Mouse (Mus musculus): ENCODE measurements around the gene Lax1.

The Lax1 gene

GRCm38 (mm10) chr1:133689897-133690296 lies at the start of gene Lax1:
TSS of gene Lax1 (minus strand) at chr1:133690108.
- peak; percentile 84 for DNase-seq (ENCODE audit: low read depth)

DNA sequence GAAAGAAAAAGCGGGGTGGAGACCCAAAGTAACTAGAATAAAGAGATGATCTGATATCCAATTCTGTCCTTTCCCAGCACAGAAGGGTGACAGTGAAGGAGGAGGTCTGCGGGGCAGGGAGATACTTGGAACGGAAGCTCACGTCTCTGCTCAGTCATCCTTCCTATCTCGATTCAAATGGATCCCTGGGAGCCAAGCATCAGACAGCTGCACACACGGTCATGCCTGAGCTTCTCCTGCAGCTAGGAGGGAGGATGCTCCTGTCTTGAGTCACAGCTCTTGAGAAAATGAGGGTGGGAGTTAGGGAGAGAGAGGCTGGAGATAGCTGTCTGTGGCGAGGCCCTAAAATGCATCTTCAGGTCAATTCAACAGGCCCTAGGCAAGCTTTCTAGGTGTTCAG lies 46.8 kb upstream of the Lax1 start:
- DNase-seq (ENCODE audit: low read depth): no peak

DNA sequence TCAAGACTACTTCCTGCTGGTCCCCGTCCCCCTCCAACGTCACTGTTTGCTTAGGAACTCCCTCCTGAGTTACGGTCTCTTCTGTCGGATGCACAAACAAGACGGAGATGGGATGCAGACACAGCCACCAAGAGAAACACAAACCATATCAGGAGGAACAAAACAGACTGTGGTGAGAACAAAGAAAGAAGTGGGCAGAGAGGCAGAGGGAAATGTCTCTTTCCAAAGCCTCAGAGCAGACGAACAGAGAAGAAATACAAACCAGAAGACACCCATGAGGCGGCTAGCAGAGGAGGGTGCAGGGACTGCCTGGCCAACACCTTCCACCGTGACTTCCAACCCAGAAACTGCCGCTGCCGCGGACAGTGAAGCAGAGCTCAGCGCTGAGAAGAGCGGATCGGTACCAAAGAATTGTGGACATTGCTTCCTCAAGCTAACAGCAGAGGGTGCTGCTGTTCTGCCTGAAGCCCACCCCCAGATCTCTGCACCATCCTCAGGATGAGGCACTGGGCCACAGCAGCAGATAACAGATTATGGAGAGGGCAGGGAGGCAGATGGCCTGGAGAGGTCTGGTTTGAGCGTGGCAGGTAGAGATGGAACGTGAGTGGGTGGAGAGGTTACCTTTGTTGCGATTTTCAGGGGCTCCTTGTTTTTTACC lies 46.2 kb upstream of the Lax1 start:
- peak; percentile 52 for DNase-seq (ENCODE audit: low read depth)

DNA sequence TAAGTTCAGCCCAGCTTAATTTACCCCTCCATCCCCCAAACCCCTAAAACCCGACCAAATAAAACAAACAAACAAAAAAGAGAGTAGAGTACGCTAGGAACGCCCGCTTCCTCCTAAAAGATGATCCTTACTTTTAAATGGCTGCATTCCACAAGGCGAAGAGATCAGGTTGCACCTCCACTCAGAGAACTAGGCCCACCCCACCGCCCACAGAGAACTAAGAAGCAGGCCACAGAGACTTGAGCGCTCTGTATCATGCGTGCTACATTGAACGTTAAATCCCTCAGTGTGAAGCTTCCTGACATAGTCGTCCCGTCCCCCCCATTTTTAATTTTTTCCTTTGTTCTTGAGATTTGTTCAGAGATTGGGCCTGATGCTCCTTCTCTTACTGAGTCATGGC lies 42.9 kb upstream of the Lax1 start:
- DNase-seq (ENCODE audit: low read depth): no peak

DNA sequence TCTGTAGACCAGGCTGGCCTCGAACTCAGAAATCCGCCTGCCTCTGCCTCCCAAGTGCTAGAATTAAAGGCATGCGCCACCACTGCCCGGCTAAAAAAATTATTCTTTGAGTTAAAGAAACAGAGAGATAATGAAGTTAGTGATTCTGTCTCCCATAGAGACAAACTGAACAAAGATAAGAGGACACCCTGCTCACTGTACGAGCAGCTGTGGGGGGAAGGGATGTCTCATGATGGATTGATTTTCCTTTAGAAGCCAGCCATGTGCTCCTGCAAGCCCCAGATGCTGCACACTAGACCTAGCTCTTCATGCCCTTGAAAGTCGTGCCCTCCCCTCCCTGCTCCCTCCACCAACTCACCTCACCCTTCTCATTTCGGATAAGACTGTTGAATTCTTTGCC lies 38.4 kb upstream of the Lax1 start:
- DNase-seq (ENCODE audit: low read depth): no peak

- no peak for DNase-seq (ENCODE audit: low read depth)
Observed at GRCm38 (mm10) chr1:133720342-133720741, 30.4 kb upstream of the Lax1 start.

DNA sequence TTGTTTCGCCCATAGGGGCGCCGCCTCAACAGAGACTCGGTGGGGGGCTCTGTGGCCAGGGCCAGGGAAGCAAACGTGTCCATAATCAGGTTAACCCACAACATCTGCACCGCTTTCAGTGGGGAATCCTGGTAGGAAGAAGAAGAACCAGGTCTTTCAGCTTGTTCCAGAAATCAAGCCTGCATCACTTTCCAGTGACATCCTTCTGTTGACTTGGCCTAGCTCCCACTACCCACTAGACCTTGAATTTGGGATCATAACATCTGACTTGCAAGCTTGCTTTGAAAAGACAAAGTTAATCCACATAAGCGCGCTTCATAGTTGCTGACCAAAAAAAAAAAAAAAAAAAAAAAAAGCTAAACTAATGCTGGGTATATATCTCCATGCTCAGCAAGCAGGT lies 28.9 kb upstream of the Lax1 start:
- no peak for DNase-seq (ENCODE audit: low read depth)

GRCm38 (mm10) chr1:133718296-133718695 lies 28.4 kb upstream of the Lax1 start:
- DNase-seq (ENCODE audit: low read depth): no peak

GRCm38 (mm10) chr1:133716464-133716863 lies 26.6 kb upstream of the Lax1 start:
- DNase-seq (ENCODE audit: low read depth): peak; percentile 81

GRCm38 (mm10) chr1:133715191-133715590 lies 25.3 kb upstream of the Lax1 start:
- no peak for DNase-seq (ENCODE audit: low read depth)

DNA sequence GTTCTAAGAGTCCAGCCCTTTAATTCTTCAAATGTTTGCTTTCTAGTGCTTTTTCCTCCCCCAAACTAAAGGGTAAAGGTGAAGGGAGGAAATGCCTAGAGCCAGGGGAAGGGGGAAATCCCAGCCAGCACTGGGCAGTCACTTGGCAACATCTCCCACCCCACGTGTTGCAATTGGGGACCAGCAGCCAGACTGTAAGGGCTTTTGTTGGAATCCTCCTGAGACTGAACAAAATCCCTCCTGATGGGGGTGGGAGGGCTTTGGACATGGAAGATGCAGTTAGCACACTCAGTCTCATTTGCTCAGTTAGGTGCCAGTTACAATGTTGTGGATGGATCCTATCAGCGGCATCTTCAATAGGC lies 23.1 kb upstream of the Lax1 start:
- no peak for DNase-seq (ENCODE audit: low read depth)

DNA sequence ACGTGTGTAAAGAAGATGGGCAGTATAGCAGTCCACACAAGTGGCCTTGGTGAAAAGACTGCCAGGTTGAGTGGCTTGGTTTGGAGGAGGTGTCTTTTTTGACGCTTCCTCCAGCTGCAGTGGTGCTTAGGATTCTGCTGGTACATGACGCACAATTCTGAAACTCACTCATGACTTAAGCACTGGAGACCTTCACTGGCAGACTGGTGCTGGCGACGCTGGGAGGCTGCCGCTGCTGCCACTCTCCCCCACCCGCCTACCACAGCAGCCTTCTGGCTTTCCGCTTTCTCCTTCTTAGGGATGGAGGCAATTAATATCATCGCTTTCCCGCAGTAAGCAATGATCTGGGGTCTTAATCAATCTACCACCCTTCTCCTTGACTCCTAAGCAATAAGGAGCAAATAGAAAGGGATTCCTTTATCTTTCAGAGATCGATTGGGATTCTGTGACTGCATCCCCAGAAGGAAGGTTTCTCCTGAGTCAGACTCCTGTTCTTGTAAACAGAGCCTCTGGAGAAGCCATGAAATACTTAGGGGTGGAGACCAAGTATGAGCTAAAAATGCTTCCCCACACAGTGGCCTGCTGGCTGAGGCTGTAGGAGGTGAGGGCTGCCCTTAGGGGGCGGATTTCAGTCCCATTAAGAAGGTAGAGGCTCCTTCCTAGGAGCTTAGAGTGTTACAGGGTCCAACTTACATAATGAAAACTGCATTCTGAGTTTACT lies 22.5 kb upstream of the Lax1 start:
- DNase-seq (ENCODE audit: low read depth): no peak

- peak; percentile 75 for DNase-seq (ENCODE audit: low read depth)
Observed at GRCm38 (mm10) chr1:133711376-133711775, 21.5 kb upstream of the Lax1 start.

DNA sequence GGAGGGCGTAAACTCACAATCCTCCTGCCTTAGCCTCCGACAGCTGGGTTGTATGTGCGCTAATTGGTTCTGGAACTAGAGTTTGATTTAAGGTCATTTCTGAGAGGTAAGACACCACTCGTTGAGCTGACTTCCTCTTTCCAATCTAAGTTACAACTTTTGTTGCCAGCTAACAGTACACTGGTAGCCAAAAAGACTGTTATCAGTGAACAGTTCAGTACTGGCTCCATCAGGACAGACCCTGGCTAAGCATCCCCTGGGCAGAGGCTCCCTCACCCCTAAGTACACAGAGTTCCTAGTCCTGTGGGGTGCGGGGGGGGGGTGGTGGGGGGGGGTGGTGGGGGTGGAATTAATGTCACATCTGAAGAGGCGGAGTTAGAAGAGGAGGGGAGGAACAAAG lies 21.0 kb upstream of the Lax1 start:
- peak; percentile 52 for DNase-seq (ENCODE audit: low read depth)

- DNase-seq (ENCODE audit: low read depth): no peak
Observed at GRCm38 (mm10) chr1:133709292-133709691, 19.4 kb upstream of the Lax1 start.

- DNase-seq (ENCODE audit: low read depth): peak; percentile 51
Observed at GRCm38 (mm10) chr1:133701824-133702223, 11.9 kb upstream of the Lax1 start.

DNA sequence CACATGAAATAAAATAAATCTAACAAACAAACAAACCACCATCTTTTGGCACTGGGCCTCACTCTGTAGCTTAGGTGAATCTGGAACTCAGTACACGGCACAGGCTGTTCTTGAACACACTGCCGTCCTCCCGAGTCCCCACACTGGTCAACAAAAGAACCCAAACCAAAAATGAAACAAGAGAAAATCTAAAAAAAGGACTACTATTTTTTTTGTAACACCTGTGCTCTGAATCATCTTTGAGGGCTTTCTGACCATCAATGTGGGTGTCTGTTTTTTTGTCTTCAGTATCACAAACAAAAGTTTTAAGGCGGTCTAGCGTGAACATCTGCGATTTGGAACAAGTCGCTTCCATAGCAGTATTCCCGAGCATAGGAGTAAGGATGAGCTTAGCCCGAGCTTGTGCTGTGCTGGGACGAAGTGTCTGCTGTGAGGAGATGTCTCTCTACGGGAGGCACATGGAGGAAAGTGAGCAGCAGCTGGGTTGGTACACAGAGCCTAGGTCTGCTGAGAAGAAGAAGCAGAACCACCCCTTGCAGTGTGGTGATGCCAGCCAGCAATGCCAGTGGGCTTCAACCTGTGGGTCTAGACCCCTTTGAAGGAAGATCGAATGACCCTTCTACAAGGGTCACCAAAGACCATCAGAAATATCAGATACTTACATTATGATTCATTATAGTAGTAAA lies 8.2 kb upstream of the Lax1 start:
- DNase-seq (ENCODE audit: low read depth): no peak

DNA sequence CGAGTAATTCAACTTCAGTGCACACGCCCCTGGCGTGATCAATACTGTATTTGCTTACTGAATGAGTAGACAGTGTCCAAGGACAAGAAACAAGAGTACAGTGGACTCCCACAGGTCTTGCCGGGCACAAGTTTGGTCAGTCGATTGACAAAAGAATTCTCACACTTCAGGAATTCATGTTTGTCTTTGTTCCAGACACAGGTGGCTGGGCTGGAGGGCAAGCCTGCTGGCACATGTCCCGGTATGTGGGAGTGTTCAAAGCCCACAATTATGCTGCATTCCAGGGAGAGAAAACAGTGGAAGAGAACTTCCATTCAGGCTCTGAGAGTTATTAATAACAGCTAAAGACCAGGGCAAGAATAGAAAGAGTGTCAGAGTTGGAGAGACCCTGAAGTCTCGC lies 6.0 kb upstream of the Lax1 start:
- no peak for DNase-seq (ENCODE audit: low read depth)

- DNase-seq (ENCODE audit: low read depth): peak; percentile 46
Observed at GRCm38 (mm10) chr1:133694876-133695275, 5.0 kb upstream of the Lax1 start.

GRCm38 (mm10) chr1:133694301-133694700 lies 4.4 kb upstream of the Lax1 start:
- DNase-seq (ENCODE audit: low read depth): peak; percentile 29

DNA sequence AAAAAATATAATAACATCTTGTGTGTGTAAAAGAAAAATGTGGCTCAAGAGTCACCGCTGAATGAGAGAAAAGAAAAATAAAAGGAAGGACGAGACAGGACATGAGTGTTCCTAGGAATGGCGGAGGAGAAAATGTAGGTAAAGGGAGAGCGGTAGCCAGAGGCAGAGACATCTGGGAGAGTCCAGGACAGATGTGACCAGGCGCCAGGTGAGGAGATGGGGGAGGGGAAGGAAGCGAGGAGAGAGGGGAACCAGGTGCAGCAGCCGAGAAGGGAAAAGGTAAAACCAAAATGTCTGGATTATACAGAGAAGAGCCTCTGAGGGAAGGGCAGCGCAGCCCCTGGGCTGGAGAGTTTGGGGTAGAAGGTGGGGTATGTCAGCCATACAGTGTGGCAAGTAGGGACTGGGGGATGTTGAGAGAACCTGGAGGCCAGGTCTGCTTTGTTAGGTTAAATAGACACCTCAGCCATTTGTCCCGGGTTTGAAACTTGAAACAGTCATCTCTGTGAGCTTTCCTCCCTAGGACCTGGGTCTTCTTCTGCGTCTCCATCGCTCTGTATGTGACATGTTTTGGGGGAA lies 3.7 kb upstream of the Lax1 start:
- DNase-seq (ENCODE audit: low read depth): no peak

DNA sequence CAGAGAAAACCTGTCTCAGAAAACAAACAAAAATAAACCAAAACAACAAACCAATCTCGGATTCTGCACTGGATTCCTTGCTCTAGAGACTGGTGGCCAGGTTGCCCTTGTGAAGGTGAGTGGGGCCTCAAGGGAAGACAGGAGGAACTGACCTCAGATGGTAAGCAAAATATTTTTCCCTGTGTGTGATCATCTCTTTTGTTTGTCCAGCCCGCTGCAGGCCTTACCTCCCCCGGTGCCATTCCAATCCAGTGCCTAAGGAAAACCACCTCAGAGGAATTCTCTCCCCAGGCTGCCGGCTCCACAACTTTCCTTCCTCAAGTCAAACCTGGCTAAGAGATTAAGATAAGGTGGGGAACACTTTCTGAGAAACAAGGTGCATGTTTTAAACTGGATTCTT lies 2.3 kb upstream of the Lax1 start:
- DNase-seq (ENCODE audit: low read depth): no peak

- no peak for DNase-seq (ENCODE audit: low read depth)
Observed at GRCm38 (mm10) chr1:133691046-133691445, 1.1 kb upstream of the Lax1 start.
